Mouse (Mus musculus) lung, embryonic 16.5 days (tissue): Measurements from ENCODE around the gene Ascl2. TPM values are rescaled to one million over a fixed set of nuclear protein-coding genes. Genes with fewer than 3 reads are reported as not detected.

Experiments
- ATAC-seq: fragments of 200-750 bp; cut with Nextera tagmentation; 2 replicates; pipeline ENCODE4 v1.8.0; 2017; ENCODE audit warnings: low read depth, mild to moderate bottlenecking, moderate library complexity
- H3K27ac ChIP-seq: fragments of 300-500 bp; sonication (generic); 2 replicates; pipeline ENCODE4 v1.5.1; 2014; ENCODE audit warnings: mild to moderate bottlenecking, control low read depth, low read length
- H3K27me3 ChIP-seq: fragments of 300-500 bp; sonication (generic); 2 replicates; pipeline ENCODE4 v1.6.1; 2014; ENCODE audit warnings: low read depth, low read length, mixed read lengths; ENCODE audit not compliant: control insufficient read depth, insufficient read depth
- H3K36me3 ChIP-seq: fragments of 300-500 bp; sonication (generic); 2 replicates; pipeline ENCODE4 v1.6.1; 2014; ENCODE audit warnings: low read length; ENCODE audit not compliant: control insufficient read depth, insufficient read depth
- H3K4me1 ChIP-seq: fragments of 300-500 bp; sonication (generic); replicated peaks from 2 replicates; pipeline ENCODE4 v1.6.1; 2014; ENCODE audit warnings: low read length, mixed read lengths; ENCODE audit not compliant: control insufficient read depth, insufficient read depth
- H3K4me2 ChIP-seq: fragments of 300-500 bp; sonication (generic); 2 replicates; pipeline ENCODE4 v1.6.1; 2014; ENCODE audit warnings: low read depth, low read length, control low read depth
- H3K4me3 ChIP-seq: fragments of 300-500 bp; sonication (generic); 2 replicates; pipeline ENCODE4 v1.5.1; 2014; ENCODE audit warnings: mild to moderate bottlenecking, low read length, control low read depth
- H3K9ac ChIP-seq: fragments of 300-500 bp; sonication (generic); 2 replicates; pipeline ENCODE4 v1.6.1; 2014; ENCODE audit warnings: low read length, control low read depth
- H3K9me3 ChIP-seq: fragments of 300-500 bp; sonication (generic); 2 replicates; pipeline ENCODE4 v1.6.1; 2016; ENCODE audit warnings: low read length; ENCODE audit not compliant: control insufficient read depth
- WGBS: fragments of 180-500 bp; shearing (Covaris S2); extraction: QIAGEN DNeasy Blood & Tissue Kit; methylation state at CpG from one replicate; pipeline ENCODE4 v1.1.7; 2014; 5-methylcytosine and 5-hydroxymethylcytosine counted together
- polyA plus RNA-seq: library from polyadenylated mRNA; unstranded; fragments of >200 nt; fragmentation: Nextera tagmentation; extraction: Ambion mirVana; gene quantifications from 2 replicates; pipeline ENCODE4 v1.2.1, GENCODE M21; 2015

The Ascl2 gene
- polyA plus RNA-seq, 1 experiment from 2014 or later, result 3.2 TPM

DNA sequence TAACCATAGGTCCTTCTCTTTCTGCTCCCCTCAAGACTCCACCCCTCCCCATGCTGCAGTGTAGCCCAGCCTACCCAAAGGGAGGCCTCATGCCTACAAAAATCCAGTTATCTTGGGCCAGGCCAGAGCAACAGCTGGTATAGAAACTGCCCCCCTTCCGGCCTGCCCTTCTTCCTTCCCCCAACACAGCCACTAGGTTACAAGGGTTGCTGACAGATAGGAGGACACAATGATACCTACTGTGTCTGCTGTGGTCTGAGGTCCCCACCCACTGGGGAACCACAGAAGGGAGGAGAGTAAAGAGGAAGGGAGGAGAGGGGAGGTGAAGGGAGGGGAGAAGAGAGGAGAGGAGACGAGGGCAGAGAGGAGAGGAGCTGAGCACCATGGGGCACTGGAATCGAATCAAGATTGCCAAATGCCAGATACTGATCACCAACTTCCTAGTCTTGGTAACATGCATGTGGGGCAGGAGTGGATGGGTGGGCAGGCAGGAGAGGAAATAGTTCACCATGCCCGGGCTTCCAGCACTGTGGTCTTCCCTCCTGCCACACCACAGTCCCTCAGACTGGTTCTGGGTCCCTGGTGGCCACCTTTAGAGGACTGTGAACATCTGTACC is 35.8 kb upstream of the Ascl2 start, which contains the start of gene Tspan32:
Tspan32 (plus strand) TSS at position 320 of the 617 bp plus-strand sequence.
- Histone ChIP-seq H3K27me3 (no peaks in the 10 kb centered on the region), H3K4me2 (no peak within 1 kb of the TSS; the same call in 1 of the 2 replicates), H3K36me3 (no peaks in the 10 kb centered on the region), H3K9me3 (no peaks in the 10 kb centered on the region), H3K4me3 (no peak within 1 kb of the TSS), H3K4me1 (peaks cover 35% of the 10 kb centered on the region), H3K9ac (peak within 1 kb of the TSS; percentile 25; the same call in 1 of the 2 replicates), H3K27ac (peak within 1 kb of the TSS; percentile 73)
- no peak for ATAC-seq
- 68% methylated on average over 4 of the region's 4 CpGs for WGBS

DNA sequence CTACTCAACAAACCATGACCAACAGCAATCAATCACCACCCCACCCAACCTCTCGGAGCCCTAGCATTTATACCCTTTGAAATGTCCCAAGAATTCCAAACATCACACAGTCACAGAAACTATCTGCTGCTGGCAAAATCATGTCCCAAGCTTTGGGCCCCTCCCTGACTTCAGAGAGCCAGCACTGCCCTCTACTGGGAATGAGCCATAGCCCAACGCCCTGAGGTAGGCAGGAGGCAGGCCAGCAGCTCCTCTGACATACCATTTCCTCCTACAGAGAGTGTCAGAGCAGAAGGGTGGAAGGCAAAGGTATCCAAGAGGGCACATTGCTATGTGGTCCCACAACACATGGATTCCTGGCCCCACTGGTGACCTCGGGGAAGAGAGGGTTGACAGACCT is 33.6 kb upstream of the Ascl2 start:
- no peak for ATAC-seq
- no peaks in the 10 kb centered on the region for H3K9me3 ChIP-seq
- peaks cover 25% of the 10 kb centered on the region for H3K4me1 ChIP-seq
- WGBS, result 13% methylated on average over 3 of the region's 3 CpGs
- no peaks in the 10 kb centered on the region for H3K36me3 ChIP-seq
- no peak overlapping the region for H3K9ac ChIP-seq
- no peak overlapping the region for H3K4me3 ChIP-seq
- H3K27me3 ChIP-seq, result no peaks in the 10 kb centered on the region
- no peak overlapping the region for H3K27ac ChIP-seq
- H3K4me2 ChIP-seq, result no peak overlapping the region

DNA sequence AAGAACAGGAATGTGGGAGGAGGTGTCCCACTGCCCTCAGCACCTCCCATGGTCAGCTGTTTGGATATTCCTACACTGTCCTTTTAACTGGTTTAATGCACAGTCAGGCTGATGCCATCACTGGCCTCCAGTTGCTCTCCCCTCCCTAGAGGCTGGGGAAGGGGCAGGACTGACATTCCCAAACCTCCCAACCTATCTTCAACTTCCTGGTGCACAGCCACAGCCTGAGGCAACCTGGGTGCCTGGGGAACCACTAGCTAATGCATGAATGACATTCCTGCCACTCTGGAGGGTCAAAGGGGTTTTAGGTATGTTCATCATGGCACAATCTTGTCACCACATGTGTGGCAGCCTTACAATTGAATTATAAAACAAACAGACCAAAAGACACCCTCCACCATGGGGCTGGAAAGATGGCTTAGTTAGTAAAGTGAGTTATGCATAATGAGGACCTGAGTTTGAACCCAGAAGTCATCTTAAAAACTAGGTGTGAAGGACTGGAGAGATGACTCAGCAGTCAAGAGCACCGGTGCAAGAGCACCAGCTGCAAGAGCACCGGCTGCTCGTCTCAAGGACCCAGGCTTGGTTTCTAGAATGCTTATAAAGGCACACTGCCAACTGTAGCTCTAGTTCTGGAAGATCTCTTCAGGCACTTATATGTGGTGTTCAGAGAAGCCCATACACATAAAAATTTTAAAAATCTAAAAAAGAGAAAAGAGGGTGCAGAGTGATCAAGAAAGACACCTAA is 28.5 kb upstream of the Ascl2 start:
- 21% methylated on average over 3 of the region's 3 CpGs for WGBS
- H3K4me3 ChIP-seq, result no peak overlapping the region
- H3K4me2 ChIP-seq, result no peak overlapping the region
- H3K9me3 ChIP-seq, result no peaks in the 10 kb centered on the region
- H3K9ac ChIP-seq, result no peak overlapping the region
- H3K27me3 ChIP-seq, result no peaks in the 10 kb centered on the region
- H3K27ac ChIP-seq, result peak overlapping the region; percentile 64
- ATAC-seq, result peak; percentile 87
- H3K4me1 ChIP-seq, result peaks cover 11% of the 10 kb centered on the region; the same call in 1 of the 2 replicates
- H3K36me3 ChIP-seq, result no peaks in the 10 kb centered on the region

DNA sequence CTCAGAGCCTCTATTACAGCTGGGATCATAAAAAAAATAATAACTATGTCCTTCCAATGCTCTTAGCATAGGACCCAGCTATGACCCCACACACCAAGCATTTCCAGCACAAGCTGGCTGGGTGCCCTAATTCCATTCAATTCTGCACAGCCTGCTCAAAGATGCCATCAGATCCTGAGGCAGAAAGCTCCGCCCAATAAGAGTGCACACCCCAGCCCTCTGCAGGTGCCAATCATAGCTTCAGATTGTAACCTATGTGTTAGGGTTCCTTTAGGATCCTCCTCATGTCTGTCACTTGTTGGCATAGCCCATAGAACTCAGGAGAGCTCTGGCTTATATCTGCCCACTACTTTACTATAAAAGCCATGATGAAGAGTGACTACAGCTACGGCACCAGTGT is 27.9 kb upstream of the Ascl2 start:
- peak; percentile 26; the same call in 1 of the 2 replicates for ATAC-seq
- Histone ChIP-seq H3K27ac (peak overlapping the region; percentile 64), H3K4me1 (peaks cover 11% of the 10 kb centered on the region; the same call in 1 of the 2 replicates)

DNA sequence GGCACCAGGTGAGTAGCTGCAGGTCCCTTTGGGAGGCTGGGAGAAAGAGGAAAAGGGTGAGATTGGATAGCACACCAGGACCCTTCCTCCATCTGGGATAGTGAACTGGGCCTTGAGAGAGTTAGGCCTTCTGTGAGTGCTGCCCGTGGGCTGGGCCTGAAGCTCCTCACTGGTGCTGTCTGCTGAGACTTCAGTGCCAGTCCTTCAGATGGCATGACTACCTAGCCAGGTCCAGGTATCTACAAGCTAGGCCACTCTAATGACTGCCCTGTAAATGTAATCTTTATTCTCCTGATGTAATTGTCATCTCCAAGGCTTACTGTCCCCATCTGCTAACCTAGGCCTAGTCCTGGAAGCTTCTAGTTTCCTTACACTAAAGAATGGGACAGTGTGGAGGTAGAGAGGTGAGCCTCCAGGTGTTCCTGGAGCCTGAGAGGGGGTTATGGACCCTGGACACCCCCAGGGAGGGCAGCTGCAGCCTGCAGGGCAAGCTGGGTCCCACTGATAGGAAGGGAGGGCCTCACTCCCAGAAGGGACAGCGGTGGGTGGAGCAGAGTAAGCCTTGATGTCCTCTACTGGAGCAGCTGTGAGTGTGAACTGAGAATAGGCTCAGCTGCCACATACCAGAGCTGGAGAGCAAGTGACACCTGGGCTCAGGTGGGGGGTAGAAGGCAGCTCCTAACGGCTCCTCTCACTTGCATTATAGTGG is 26.7 kb upstream of the Ascl2 start:
- Histone ChIP-seq H3K4me1 (peaks cover 11% of the 10 kb centered on the region; the same call in 1 of the 2 replicates), H3K9ac (no peak overlapping the region), H3K27me3 (no peaks in the 10 kb centered on the region), H3K36me3 (no peaks in the 10 kb centered on the region), H3K4me3 (no peak overlapping the region), H3K4me2 (no peak overlapping the region), H3K9me3 (no peaks in the 10 kb centered on the region), H3K27ac (no peak overlapping the region)
- ATAC-seq, result no peak
- WGBS, result 55% methylated on average over 3 of the region's 3 CpGs

More for the DNA sequence above, 27.9 kb upstream of the Ascl2 start:
- Histone ChIP-seq H3K4me2 (no peak overlapping the region), H3K9me3 (no peaks in the 10 kb centered on the region), H3K27me3 (no peaks in the 10 kb centered on the region), H3K36me3 (no peaks in the 10 kb centered on the region), H3K4me3 (no peak overlapping the region), H3K9ac (no peak overlapping the region)
- 60% methylated on average over 2 of the region's 2 CpGs for WGBS

DNA sequence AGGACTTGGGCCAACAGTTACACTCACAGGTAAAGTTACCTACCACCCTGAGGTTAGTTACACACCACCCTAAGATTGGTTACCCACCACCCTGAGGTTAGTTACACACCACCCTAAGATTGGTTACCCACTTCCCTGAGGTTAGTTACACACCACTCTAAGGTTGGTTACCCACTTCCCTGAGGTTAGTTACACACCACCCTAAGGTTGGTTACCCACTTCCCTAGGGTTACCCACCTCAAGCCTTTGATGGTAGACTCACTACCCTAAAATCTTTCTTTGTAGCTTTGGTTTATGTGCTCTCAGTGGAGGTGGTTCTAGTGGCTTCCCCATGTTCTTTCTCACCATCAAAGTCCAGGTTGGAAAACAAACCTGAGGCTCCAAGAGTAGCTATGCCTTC is 25.9 kb upstream of the Ascl2 start:
- Histone ChIP-seq H3K9ac (no peak overlapping the region), H3K36me3 (no peaks in the 10 kb centered on the region), H3K9me3 (no peaks in the 10 kb centered on the region), H3K27ac (no peak overlapping the region), H3K4me1 (peaks cover 11% of the 10 kb centered on the region; the same call in 1 of the 2 replicates), H3K27me3 (no peaks in the 10 kb centered on the region), H3K4me2 (no peak overlapping the region), H3K4me3 (no peak overlapping the region)
- ATAC-seq, result no peak

DNA sequence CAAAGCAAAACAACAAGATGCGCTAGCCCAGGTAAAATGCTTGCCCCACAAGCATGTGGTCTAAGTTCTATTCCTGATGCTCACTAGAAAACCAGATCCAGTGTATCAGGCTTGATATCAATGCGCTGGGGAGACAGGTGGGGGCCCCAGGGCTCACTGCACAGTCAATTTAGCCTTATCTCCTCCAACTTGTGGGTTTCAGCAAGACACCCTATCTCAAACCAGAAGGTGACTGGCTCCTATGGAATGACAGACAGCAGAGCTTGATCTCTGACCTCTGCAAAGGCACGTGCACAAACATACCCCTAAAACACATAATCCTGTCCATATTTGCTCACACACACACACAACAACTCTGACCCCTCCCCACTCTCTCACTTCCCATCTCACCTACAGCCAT is 18.7 kb upstream of the Ascl2 start:
- Histone ChIP-seq H3K27me3 (no peaks in the 10 kb centered on the region), H3K9ac (no peak overlapping the region), H3K27ac (no peak overlapping the region), H3K4me1 (no peaks in the 10 kb centered on the region), H3K4me3 (no peak overlapping the region), H3K36me3 (no peaks in the 10 kb centered on the region), H3K9me3 (no peaks in the 10 kb centered on the region), H3K4me2 (no peak overlapping the region)
- ATAC-seq, result no peak
- 75% methylated on average over 3 of the region's 3 CpGs for WGBS

DNA sequence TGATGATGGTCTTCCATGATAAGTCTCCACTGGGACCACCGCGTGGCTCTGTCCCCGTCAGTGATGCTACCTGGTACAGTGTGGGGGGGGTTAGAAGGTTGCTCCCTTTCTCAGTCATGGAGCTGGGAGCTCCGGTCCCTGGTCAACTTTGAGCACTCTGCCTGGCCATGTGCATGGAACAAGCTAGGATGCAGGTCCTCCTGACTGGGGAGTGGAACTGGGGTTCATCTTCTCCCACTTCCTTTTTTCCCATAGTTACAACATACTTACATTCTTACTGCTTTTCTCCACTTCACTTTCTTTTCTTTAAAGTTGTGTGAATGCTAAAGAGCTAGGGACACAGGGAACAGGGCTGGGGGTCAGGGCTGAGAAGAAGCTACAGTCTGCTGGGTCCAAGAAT is 16.1 kb upstream of the Ascl2 start:
- H3K27me3 ChIP-seq, result no peaks in the 10 kb centered on the region

DNA sequence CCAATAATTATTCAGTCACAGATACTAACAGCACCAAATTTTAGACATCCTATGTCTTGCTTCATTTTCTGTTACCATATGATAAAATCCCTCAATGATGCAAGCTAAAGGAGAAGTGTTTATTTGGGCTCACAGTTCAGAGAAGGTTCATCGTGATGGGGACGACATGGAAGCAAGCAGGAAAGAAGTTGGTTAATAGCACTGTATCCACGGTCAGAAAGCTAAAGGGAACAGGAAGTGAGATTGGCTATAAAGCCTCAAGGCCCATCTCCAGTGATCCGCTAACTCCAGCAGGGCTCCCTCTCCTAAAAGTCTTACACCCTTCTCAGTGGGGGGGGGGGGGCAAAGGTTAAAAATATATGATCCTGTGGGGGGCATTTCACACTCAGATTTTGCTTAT is 12.8 kb upstream of the Ascl2 start:
- WGBS, result 54% methylated on average over 4 of the region's 4 CpGs

More for the DNA sequence above, 16.1 kb upstream of the Ascl2 start:
- H3K4me3 ChIP-seq, result no peak overlapping the region
- H3K4me1 ChIP-seq, result no peaks in the 10 kb centered on the region
- no peaks in the 10 kb centered on the region for H3K36me3 ChIP-seq
- no peaks in the 10 kb centered on the region for H3K9me3 ChIP-seq
- no peak overlapping the region for H3K27ac ChIP-seq
- no peak for ATAC-seq
- H3K9ac ChIP-seq, result no peak overlapping the region
- WGBS, result 97% methylated on average over 4 of the region's 4 CpGs
- no peak overlapping the region for H3K4me2 ChIP-seq

More for the DNA sequence above, 12.8 kb upstream of the Ascl2 start:
- Histone ChIP-seq H3K4me3 (no peak overlapping the region), H3K36me3 (no peaks in the 10 kb centered on the region), H3K27ac (no peak overlapping the region), H3K9me3 (no peaks in the 10 kb centered on the region), H3K4me1 (no peaks in the 10 kb centered on the region), H3K4me2 (no peak overlapping the region), H3K27me3 (no peaks in the 10 kb centered on the region), H3K9ac (no peak overlapping the region)
- ATAC-seq, result no peak
